Mouse (Mus musculus): ENCODE results near the gene Iqcf1. TPM values are rescaled to one million over a fixed set of nuclear protein-coding genes. Genes with fewer than 3 reads are reported as not detected.

The Iqcf1 gene
- polyA plus RNA-seq, 1 experiment from 2014 or later = not detected

DNA sequence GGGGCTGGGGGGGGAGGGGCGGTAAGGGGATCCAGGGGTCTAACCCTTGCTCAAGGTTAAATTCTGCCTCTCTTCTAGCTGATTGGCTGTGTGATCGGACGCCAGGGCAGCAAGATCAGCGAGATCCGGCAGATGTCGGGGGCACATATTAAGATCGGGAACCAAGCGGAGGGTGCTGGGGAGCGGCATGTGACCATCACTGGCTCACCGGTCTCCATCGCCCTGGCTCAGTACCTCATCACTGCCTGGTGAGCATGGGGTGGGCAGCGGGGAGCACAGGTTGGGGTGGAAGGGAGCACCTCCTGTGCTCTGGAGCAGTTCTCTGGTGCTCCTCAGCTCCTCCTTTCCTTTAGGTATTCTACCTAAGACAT lies 37.4 kb upstream of the Iqcf1 start:
- no peak overlapping the region for H3K4me2 ChIP-seq (replicated peaks)
- 91% methylated on average over 12 of the region's 12 CpGs for WGBS
- no peak for ATAC-seq (ENCODE audit: low FRiP score)
- no peak overlapping the region for H3K4me3 ChIP-seq (replicated peaks; ENCODE audit: low read length)
- H3K9ac ChIP-seq = no peak overlapping the region
- no peak for DNase-seq (ENCODE audit: low spot score)
- H3K27ac ChIP-seq = no peak overlapping the region
- H3K27me3 ChIP-seq (ENCODE audit: control insufficient read depth, insufficient read depth, low read length) = no peaks in the 10 kb centered on the region
- no peaks in the 10 kb centered on the region for H3K9me3 ChIP-seq (ENCODE audit: control insufficient read depth, low read length)
- peaks cover 27% of the 10 kb centered on the region for H3K4me1 ChIP-seq (replicated peaks; ENCODE audit: control insufficient read depth, insufficient read depth, low read length)
- H3K36me3 ChIP-seq (replicated peaks; ENCODE audit: control insufficient read depth, insufficient read depth) = peaks cover 41% of the 10 kb centered on the region

DNA sequence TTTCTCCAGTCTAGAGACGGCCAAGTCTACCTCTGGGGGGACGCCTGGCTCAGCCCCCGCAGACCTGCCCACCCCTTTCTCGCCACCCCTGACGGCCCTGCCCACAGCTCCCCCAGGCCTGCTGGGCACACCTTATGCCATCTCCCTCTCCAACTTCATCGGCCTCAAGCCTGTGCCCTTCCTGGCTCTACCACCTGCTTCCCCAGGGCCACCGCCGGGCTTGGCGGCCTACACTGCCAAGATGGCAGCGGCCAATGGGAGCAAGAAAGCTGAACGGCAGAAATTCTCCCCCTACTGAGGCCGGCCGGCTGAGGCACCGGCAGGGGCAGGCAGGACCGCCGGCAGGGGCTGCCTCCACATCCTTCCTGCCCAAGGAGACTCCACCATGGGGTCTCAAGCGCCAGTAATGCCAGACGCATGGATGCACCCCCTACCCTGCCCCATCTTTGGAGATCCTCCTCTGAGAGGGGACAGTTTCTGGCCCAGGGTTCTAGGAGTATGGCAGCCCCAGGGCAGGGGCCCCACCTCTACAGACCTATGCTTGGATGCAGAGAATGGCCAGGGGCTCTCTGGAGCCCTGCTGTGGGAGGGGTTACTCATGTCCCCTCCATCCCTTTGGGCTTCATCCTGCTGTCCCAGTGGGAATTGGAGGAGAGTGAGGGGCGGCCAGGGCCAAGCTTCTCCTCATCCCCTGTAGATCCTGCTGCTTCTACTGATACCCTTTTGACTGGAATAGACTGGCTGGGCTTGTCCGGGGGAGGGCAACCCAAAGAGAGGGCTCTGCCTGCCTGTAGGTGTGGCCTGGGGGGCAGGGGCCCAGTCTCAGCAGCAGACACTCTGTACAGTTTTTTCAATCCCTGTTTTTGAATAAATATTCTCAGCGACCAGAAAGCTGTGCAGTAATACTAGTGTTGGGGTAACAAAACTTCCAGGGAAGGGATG lies 36.4 kb upstream of the Iqcf1 start:
- H3K36me3 ChIP-seq (replicated peaks; ENCODE audit: control insufficient read depth, insufficient read depth) = peaks cover 41% of the 10 kb centered on the region
- H3K4me2 ChIP-seq (replicated peaks) = no peak overlapping the region
- DNase-seq (ENCODE audit: low spot score) (no peak), ATAC-seq (ENCODE audit: low FRiP score) (no peak)
- 77% methylated on average over 21 of the region's 21 CpGs for WGBS
- H3K9ac ChIP-seq = no peak overlapping the region
- no peak overlapping the region for H3K27ac ChIP-seq
- H3K4me3 ChIP-seq (replicated peaks; ENCODE audit: low read length) = no peak overlapping the region
- no peaks in the 10 kb centered on the region for H3K9me3 ChIP-seq (ENCODE audit: control insufficient read depth, low read length)
- peaks cover 18% of the 10 kb centered on the region for H3K4me1 ChIP-seq (replicated peaks; ENCODE audit: control insufficient read depth, insufficient read depth, low read length)
- H3K27me3 ChIP-seq (ENCODE audit: control insufficient read depth, insufficient read depth, low read length) = no peaks in the 10 kb centered on the region

GRCm38 (mm10) chr9:106464751-106465541 lies 34.8 kb upstream of the Iqcf1 start:
- WGBS = 1% methylated on average over 87 of the region's 99 CpGs
- peaks cover 18% of the 10 kb centered on the region for H3K4me1 ChIP-seq (replicated peaks; ENCODE audit: control insufficient read depth, insufficient read depth, low read length)
- peaks cover 41% of the 10 kb centered on the region for H3K36me3 ChIP-seq (replicated peaks; ENCODE audit: control insufficient read depth, insufficient read depth)
- no peaks in the 10 kb centered on the region for H3K9me3 ChIP-seq (ENCODE audit: control insufficient read depth, low read length)
- H3K4me2 ChIP-seq (replicated peaks) = peak overlapping the region; percentile 96
- ATAC-seq (ENCODE audit: low FRiP score) (peak; percentile 76), DNase-seq (ENCODE audit: low spot score) (peak; percentile 83)
- H3K27me3 ChIP-seq (ENCODE audit: control insufficient read depth, insufficient read depth, low read length) = no peaks in the 10 kb centered on the region
- H3K27ac ChIP-seq = peak overlapping the region; percentile 90
- H3K9ac ChIP-seq = peak overlapping the region; percentile 88
- H3K4me3 ChIP-seq (replicated peaks; ENCODE audit: low read length) = peak overlapping the region; percentile 52

DNA sequence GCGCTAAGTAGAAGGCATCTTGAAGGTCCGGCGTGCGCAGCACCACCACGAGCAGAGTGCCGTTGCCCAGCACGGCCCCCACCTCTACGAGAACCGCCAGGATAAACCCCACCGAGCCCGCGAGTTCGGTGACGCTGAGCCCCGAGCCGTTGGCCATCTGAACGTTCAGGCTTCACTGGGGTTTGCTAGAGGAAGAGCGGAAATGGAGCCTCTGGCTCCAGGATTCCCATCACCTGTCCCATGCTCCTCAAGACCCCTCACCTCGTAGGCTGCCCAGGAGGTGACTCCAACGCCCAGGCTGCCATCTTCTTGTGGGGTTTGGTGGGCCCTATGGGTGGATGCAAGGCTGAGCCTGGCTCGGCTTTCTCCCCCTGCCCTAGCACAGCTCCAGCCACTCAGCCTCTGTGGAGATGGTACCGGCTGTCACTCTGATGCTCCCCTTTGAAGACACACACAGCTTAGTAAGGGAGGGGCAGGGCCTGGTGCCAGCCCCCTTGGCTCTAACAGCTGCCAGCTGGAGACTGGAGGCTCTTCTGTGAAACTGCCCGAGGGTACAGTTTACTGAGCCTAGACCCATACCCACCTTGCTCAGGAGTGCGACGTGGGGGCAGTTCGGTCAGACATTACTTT lies 34.1 kb upstream of the Iqcf1 start, which contains the start of gene Gpr62:
Gene Gpr62 (minus strand): TSS at position 368 of the 630 bp plus-strand sequence.
- no peaks in the 10 kb centered on the region for H3K9me3 ChIP-seq (ENCODE audit: control insufficient read depth, low read length)
- WGBS = 26% methylated on average over 26 of the region's 26 CpGs
- H3K4me1 ChIP-seq (replicated peaks; ENCODE audit: control insufficient read depth, insufficient read depth, low read length) = peaks cover 18% of the 10 kb centered on the region
- ATAC-seq (ENCODE audit: low FRiP score) = peak; percentile 35; the same call in 1 of the 2 replicates
- H3K4me2 ChIP-seq (replicated peaks) = peak within 1 kb of the TSS; percentile 96
- DNase-seq (ENCODE audit: low spot score) = peak; percentile 65
- peaks cover 33% of the 10 kb centered on the region for H3K36me3 ChIP-seq (replicated peaks; ENCODE audit: control insufficient read depth, insufficient read depth)
- peak within 1 kb of the TSS; percentile 88 for H3K9ac ChIP-seq
- peak within 1 kb of the TSS; percentile 90 for H3K27ac ChIP-seq
- H3K27me3 ChIP-seq (ENCODE audit: control insufficient read depth, insufficient read depth, low read length) = no peaks in the 10 kb centered on the region
- peak within 1 kb of the TSS; percentile 52 for H3K4me3 ChIP-seq (replicated peaks; ENCODE audit: low read length)

- DNase-seq (ENCODE audit: low spot score) = no peak
- no peak overlapping the region for H3K9ac ChIP-seq
- peaks cover 3% of the 10 kb centered on the region; the same call in 1 of the 2 replicates for H3K27me3 ChIP-seq (ENCODE audit: control insufficient read depth, insufficient read depth, low read length)
- H3K4me1 ChIP-seq (replicated peaks; ENCODE audit: control insufficient read depth, insufficient read depth, low read length) = peaks cover 18% of the 10 kb centered on the region
- H3K36me3 ChIP-seq (replicated peaks; ENCODE audit: control insufficient read depth, insufficient read depth) = peaks cover 24% of the 10 kb centered on the region
- no peak overlapping the region for H3K27ac ChIP-seq
- H3K4me2 ChIP-seq (replicated peaks) = no peak overlapping the region
- ATAC-seq (ENCODE audit: low FRiP score) = no peak
- WGBS = 90% methylated on average over 6 of the region's 6 CpGs
- H3K9me3 ChIP-seq (ENCODE audit: control insufficient read depth, low read length) = no peaks in the 10 kb centered on the region
- H3K4me3 ChIP-seq (replicated peaks; ENCODE audit: low read length) = no peak overlapping the region
Observed at GRCm38 (mm10) chr9:106466721-106467120, 33.0 kb upstream of the Iqcf1 start.

DNA sequence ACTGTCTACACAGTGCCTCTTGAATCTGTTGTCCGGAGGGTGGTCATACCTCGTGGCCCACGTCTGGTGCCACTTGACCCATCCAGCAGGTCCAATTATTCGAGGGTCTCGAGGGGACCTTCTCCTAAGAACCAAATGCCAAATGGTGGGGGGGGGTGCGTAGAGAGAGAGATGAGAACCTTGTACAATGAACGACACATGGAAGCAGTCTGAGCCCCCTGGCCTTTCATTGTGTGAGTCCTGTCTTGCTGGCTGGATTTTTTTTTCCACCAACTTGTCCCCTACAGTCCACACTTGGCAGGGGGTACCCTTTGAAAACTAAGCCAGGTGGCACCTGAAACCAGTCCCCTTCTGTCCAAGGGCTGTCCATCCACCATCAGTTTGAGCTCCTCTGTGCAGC lies 32.0 kb upstream of the Iqcf1 start:
- Histone ChIP-seq H3K36me3 (replicated peaks; ENCODE audit: control insufficient read depth, insufficient read depth) (peaks cover 15% of the 10 kb centered on the region), H3K9me3 (ENCODE audit: control insufficient read depth, low read length) (no peaks in the 10 kb centered on the region), H3K4me2 (replicated peaks) (no peak overlapping the region), H3K4me3 (replicated peaks; ENCODE audit: low read length) (no peak overlapping the region), H3K4me1 (replicated peaks; ENCODE audit: control insufficient read depth, insufficient read depth, low read length) (peaks cover 18% of the 10 kb centered on the region), H3K27ac (no peak overlapping the region), H3K27me3 (ENCODE audit: control insufficient read depth, insufficient read depth, low read length) (peaks cover 3% of the 10 kb centered on the region; the same call in 1 of the 2 replicates), H3K9ac (no peak overlapping the region)
- ATAC-seq (ENCODE audit: low FRiP score) (no peak), DNase-seq (ENCODE audit: low spot score) (no peak)
- WGBS = 88% methylated on average over 7 of the region's 7 CpGs

GRCm38 (mm10) chr9:106469317-106469716 lies 30.4 kb upstream of the Iqcf1 start:
- Histone ChIP-seq H3K4me3 (replicated peaks; ENCODE audit: low read length) (no peak overlapping the region), H3K36me3 (replicated peaks; ENCODE audit: control insufficient read depth, insufficient read depth) (peaks cover under 1% of the 10 kb centered on the region; the same call in 1 of the 2 replicates), H3K27ac (no peak overlapping the region), H3K4me1 (replicated peaks; ENCODE audit: control insufficient read depth, insufficient read depth, low read length) (peaks cover 17% of the 10 kb centered on the region), H3K27me3 (ENCODE audit: control insufficient read depth, insufficient read depth, low read length) (peaks cover 3% of the 10 kb centered on the region; the same call in 1 of the 2 replicates), H3K4me2 (replicated peaks) (no peak overlapping the region), H3K9me3 (ENCODE audit: control insufficient read depth, low read length) (no peaks in the 10 kb centered on the region), H3K9ac (no peak overlapping the region)
- DNase-seq (ENCODE audit: low spot score) (no peak), ATAC-seq (ENCODE audit: low FRiP score) (no peak)
- 76% methylated on average over 6 of the region's 6 CpGs for WGBS

DNA sequence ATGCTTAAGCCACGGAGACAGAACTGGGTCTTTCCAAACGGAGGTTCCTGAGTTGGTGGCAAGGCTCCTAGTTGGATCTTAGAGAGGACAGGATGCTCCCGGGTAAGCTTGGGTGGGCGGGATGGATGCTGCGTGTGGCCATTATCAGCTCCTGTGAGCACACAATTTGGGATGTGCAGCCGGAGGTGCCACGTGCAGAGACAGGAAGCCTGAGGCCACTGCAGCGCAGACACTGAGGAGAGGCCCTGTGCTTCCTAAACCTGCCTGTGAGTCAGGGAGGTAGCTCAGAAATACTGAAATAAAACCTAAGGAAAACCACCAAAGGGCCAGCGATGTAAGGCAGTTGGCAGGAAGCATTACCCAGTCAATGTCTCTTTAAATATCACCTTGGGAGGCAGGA lies 30.0 kb upstream of the Iqcf1 start:
- 74% methylated on average over 9 of the region's 9 CpGs for WGBS
- H3K4me2 ChIP-seq (replicated peaks) = no peak overlapping the region
- peaks cover 12% of the 10 kb centered on the region for H3K4me1 ChIP-seq (replicated peaks; ENCODE audit: control insufficient read depth, insufficient read depth, low read length)
- H3K9ac ChIP-seq = no peak overlapping the region
- ATAC-seq (ENCODE audit: low FRiP score) (no peak), DNase-seq (ENCODE audit: low spot score) (no peak)
- H3K9me3 ChIP-seq (ENCODE audit: control insufficient read depth, low read length) = no peaks in the 10 kb centered on the region
- no peak overlapping the region for H3K4me3 ChIP-seq (replicated peaks; ENCODE audit: low read length)
- H3K27ac ChIP-seq = no peak overlapping the region
- peaks cover 3% of the 10 kb centered on the region; the same call in 1 of the 2 replicates for H3K27me3 ChIP-seq (ENCODE audit: control insufficient read depth, insufficient read depth, low read length)
- no peaks in the 10 kb centered on the region for H3K36me3 ChIP-seq (replicated peaks; ENCODE audit: control insufficient read depth, insufficient read depth)
